Mouse (Mus musculus) adrenal gland, adult (tissue): ENCODE measurements at regions not wholly inside any gene's neighbourhood (a gene's known extent, or its start where the extent isn't known, plus 50 kb on each side); places are given as distances from the start of the nearest gene placed in this dataset.
"Not testable (repeated sequence)": the region's sequence is repeated elsewhere in the genome, so short reads cannot be mapped to it uniquely, and the experiment has no call there.

ENCODE experiments used
- DNase-seq, 2 experiments: peaks; one replicate each; pipeline ENCODE4 v3.0.0; 2022 to 2023; ENCODE audit warnings: low spot score in 1 of 2; ENCODE audit not compliant: inconsistent age in 2 of 2

DNA sequence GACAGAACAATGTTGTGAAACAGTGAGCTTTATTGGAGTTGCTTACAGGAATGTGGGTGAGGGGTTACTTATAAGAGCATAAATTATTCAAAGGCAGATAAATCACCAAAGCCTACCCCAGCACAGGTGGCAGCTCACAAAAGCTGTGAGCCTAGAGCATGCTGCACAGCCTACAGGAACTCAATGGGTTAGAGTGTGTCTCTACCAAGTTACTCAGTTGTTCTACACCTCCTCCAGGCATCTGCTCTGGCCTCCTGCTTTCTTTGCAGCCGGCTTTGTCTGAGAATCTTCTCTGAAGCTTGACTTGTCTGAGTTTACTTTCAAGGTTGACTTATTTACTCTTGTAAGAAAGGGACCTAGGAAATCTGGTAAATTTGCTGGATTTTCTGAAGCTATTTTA is 336.5 kb downstream of the Fscb start:
- DNase-seq = no peak

DNA sequence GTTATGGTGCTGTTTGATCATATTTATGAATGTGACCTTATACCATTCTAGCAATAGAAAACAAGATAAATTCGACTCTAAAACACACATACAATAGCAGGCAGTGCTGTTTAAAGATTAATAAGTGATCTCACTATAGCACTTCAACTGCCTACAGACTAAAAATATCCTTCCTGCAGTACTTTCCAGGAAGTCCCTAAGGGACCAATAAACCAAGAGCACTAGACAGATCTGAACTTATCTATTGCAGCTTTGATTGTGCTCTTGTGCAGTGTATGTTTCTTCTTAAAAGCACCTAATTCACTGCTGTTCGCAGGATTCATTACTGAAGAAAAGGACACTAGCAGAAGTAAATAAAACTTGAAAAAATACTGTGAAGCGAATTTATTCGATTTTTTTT is 358.1 kb downstream of the Fscb start:
- no peak for DNase-seq

DNA sequence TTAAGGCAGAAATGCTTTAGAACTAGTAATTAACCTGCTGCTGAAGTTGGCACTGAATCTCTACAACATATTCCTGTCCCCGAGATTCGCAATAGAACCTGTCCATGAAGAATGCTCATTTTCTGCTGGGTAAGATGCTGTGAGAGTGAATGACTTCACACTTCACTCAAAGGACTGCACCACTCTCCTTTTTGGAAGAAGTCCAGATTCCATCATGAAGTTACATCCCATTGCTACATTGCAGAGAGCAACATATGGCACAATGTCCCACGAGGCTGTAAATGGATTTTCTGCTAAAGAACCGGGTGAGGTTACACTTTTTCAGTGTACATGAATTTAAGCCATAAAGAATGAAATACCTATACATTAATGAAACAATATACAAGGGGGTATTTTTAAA is 360.0 kb downstream of the Fscb start:
- no peak for DNase-seq

DNA sequence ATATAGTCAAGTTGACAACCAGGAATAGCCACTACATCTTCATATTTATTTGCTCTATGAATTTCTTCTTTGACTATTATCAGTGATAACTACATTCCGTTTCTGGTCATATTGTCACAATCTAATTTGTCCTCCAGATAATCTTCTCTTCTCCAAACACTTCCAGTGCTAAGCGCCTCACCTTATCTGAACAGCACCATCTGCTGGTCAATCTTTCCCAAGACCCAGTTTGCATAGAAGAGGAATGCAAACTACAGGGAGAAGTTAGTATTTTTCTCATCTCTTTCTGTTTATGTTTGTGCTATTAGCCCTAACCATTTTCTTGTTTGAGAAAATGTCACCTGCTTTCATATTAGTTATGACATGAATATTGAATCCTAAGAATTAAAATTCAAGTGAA is 370.3 kb downstream of the Fscb start:
- DNase-seq = peak in 1 of 2 experiments; percentile 31

DNA sequence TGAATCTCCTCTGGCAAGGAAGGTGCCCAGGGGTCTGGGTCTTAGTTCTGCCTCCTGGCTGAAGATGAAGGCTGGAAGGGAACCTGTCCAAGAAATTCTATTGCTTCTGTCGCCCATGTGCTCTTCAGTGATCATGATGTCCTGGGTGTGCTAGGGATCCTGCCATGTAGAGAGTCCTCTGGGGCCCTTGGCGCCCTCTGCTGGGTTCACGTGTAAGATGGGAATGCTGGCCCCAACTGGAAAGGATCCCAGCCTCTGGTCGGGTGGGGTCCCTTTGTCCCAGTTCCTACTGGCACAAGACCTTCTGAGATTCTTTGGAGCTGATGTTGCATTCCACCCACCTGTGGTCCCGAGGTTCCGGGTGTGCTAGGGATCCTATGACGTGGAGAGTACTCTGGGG is 397.7 kb downstream of the Fscb start:
- DNase-seq = no peak

DNA sequence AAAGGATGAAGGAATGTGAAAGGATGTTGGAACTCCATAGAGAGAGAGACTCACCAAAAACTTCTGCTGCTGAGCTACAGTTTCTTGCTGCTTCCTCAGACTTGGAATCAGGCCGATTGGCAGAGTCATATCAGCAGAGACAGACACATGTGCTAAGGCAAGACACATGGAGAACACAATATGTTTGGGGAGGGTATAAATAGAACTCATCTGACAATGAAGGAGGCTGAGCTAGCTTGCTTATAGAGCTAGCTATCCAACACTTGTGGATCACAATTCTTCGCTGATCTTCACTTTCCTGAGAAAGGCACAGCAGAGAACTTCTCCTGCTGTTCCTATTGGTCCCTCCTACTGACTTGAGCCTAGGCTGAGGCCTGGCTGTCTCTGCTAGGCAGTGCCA is 429.0 kb downstream of the Fscb start:
- no peak for DNase-seq

DNA sequence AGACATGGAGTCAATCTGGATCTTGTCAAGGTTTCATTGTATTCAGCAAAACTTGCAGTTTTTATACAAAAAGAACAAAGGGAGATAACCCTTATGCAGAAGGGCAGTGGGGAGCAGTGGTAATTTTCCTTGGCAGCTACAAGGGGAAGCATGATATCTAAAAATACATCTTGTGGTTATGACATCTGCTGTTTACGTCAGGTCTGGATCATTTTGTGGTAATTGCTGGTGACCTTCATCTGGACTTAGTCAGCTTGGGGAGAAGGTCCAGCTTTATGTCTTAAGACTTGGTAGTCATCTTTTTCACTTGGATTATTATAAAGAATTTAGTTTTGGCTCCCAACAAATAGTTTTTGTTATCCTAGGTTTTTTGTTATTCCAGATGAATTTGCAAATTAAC is 465.9 kb downstream of the Fscb start:
- not testable (repeated sequence) for DNase-seq
